Mouse (Mus musculus) C2C12 (cell line): ENCODE data around the gene Hectd4. TPM values are rescaled to one million over a fixed set of nuclear protein-coding genes. Genes with fewer than 3 reads are reported as not detected.

Experiments
- H3K27me3 ChIP-seq: one replicate; pipeline ENCODE4 v1.6.1; 2011; ENCODE audit not compliant: control insufficient read depth, insufficient read depth, insufficient read length
- H3K36me3 ChIP-seq: one replicate; pipeline ENCODE4 v1.6.1; 2011; ENCODE audit not compliant: control insufficient read depth, insufficient read depth
- H3K4me3 ChIP-seq: one replicate; pipeline ENCODE4 v1.5.1; 2011; ENCODE audit warnings: mild to moderate bottlenecking, control low read depth; ENCODE audit not compliant: poor library complexity, insufficient read depth, severe bottlenecking
- H3K79me2 ChIP-seq: one replicate; pipeline ENCODE4 v1.6.1; 2011; ENCODE audit not compliant: control insufficient read depth, insufficient read depth
- H3K79me3 ChIP-seq: one replicate; pipeline ENCODE4 v1.6.1; 2011; ENCODE audit warnings: low read depth, control low read depth
- H3ac ChIP-seq: one replicate; pipeline ENCODE3; 2011; ENCODE audit warnings: low read depth; ENCODE audit not compliant: control insufficient read depth, insufficient read length
- CEBPB ChIP-seq: IDR thresholded peaks from one replicate; pipeline ENCODE4 v1.6.1; 2011; ENCODE audit warnings: low read depth, mild to moderate bottlenecking, control low read depth, moderate library complexity
- CTCF ChIP-seq: IDR thresholded peaks from one replicate; pipeline ENCODE4 v1.5.1; 2011; ENCODE audit not compliant: control insufficient read depth, insufficient read depth, insufficient read length
- FOSL1 ChIP-seq: IDR thresholded peaks from one replicate; pipeline ENCODE4 v1.8.0; 2011; ENCODE audit warnings: mild to moderate bottlenecking, low read length; ENCODE audit not compliant: poor library complexity, insufficient read depth, severe bottlenecking
- MAX ChIP-seq: IDR thresholded peaks from one replicate; pipeline ENCODE4 v1.6.1; 2011; ENCODE audit warnings: mild to moderate bottlenecking, control low read depth
- MYOD1 ChIP-seq: IDR thresholded peaks from one replicate; pipeline ENCODE4 v1.6.1; 2011; ENCODE audit warnings: low read depth; ENCODE audit not compliant: control insufficient read depth, insufficient read length
- MYOG ChIP-seq: IDR thresholded peaks from one replicate; pipeline ENCODE4 v1.6.1; 2011; ENCODE audit not compliant: control insufficient read depth, insufficient read length; ENCODE audit errors: extremely low read depth
- USF1 ChIP-seq: IDR thresholded peaks from one replicate; pipeline ENCODE4 v1.6.1; 2011; ENCODE audit warnings: low read depth, mild to moderate bottlenecking, control low read depth, moderate library complexity
- polyA plus RNA-seq: library from polyadenylated mRNA; unstranded; fragments of >200 nt; fragmentation: generic; extraction: Trizol; gene quantifications from one replicate; pipeline ENCODE4 v1.2.1, GENCODE M21; 2012; ENCODE audit warnings: missing spikeins

Gene Hectd4
- polyA plus RNA-seq, 1 experiment: 5.4 TPM

GRCm38 (mm10) chr5:121378678-121379256, 158.7 kb downstream of the Hectd4 start:
- Histone ChIP-seq H3ac (no peak overlapping the region), H3K79me3 (peaks cover 2% of the 10 kb centered on the region), H3K27me3 (no peaks in the 10 kb centered on the region), H3K36me3 (peaks cover 15% of the 10 kb centered on the region), H3K79me2 (no peaks in the 10 kb centered on the region), H3K4me3 (no peak overlapping the region)
- TF ChIP-seq MAX: no peak

- H3K27me3 ChIP-seq: no peaks in the 10 kb centered on the region
- TF ChIP-seq CEBPB: no peak
- TF ChIP-seq USF1: no peak
- no peaks in the 10 kb centered on the region for H3K79me2 ChIP-seq
- no peak overlapping the region for H3K4me3 ChIP-seq
- H3ac ChIP-seq: no peak overlapping the region
- peaks cover 2% of the 10 kb centered on the region for H3K79me3 ChIP-seq
- H3K36me3 ChIP-seq: peaks cover 6% of the 10 kb centered on the region
Observed at GRCm38 (mm10) chr5:121380692-121381091, 160.7 kb downstream of the Hectd4 start.

- no peak overlapping the region for H3ac ChIP-seq
- peak overlapping the region; percentile 55 for H3K4me3 ChIP-seq
- no peak for TF ChIP-seq MYOG
- TF ChIP-seq MYOD1: no peak
- TF ChIP-seq FOSL1: no peak
- no peak for TF ChIP-seq USF1
- no peak for TF ChIP-seq CEBPB
- TF ChIP-seq MAX: no peak
- no peak for TF ChIP-seq CTCF
- peaks cover 2% of the 10 kb centered on the region for H3K79me3 ChIP-seq
- no peaks in the 10 kb centered on the region for H3K27me3 ChIP-seq
- H3K36me3 ChIP-seq: peaks cover 6% of the 10 kb centered on the region
- H3K79me2 ChIP-seq: no peaks in the 10 kb centered on the region
Observed at GRCm38 (mm10) chr5:121383857-121384756, 164.1 kb downstream of the Hectd4 start.

GRCm38 (mm10) chr5:121384757-121385460, 164.9 kb downstream of the Hectd4 start:
- peak overlapping the region; percentile 55 for H3K4me3 ChIP-seq
- peaks cover 6% of the 10 kb centered on the region for H3K36me3 ChIP-seq
- no peaks in the 10 kb centered on the region for H3K79me2 ChIP-seq
- peak overlapping the region; percentile 68 for H3ac ChIP-seq
- TF ChIP-seq MYOG (no peak), CTCF (no peak), FOSL1 (no peak), MYOD1 (no peak), CEBPB (no peak), MAX (no peak), USF1 (no peak)
- peaks cover 2% of the 10 kb centered on the region for H3K79me3 ChIP-seq
- H3K27me3 ChIP-seq: no peaks in the 10 kb centered on the region

- H3K79me2 ChIP-seq: no peaks in the 10 kb centered on the region
- peaks cover 2% of the 10 kb centered on the region for H3K79me3 ChIP-seq
- H3K4me3 ChIP-seq: peak within 1 kb of the TSS; percentile 55
- H3K36me3 ChIP-seq: peaks cover 6% of the 10 kb centered on the region
- peak within 1 kb of the TSS; percentile 68 for H3ac ChIP-seq
- TF ChIP-seq MYOG (no peak), CEBPB (no peak), USF1 (no peak), MAX (no peak), MYOD1 (no peak), CTCF (no peak), FOSL1 (no peak)
- no peaks in the 10 kb centered on the region for H3K27me3 ChIP-seq
Observed at GRCm38 (mm10) chr5:121385461-121386119, 165.6 kb downstream of the Hectd4 start, which contains the start of gene Trafd1. Gene Trafd1 (minus strand): TSS chr5:121385632.
